Mouse (Mus musculus): Measurements from ENCODE around the gene Smco2.

DNA sequence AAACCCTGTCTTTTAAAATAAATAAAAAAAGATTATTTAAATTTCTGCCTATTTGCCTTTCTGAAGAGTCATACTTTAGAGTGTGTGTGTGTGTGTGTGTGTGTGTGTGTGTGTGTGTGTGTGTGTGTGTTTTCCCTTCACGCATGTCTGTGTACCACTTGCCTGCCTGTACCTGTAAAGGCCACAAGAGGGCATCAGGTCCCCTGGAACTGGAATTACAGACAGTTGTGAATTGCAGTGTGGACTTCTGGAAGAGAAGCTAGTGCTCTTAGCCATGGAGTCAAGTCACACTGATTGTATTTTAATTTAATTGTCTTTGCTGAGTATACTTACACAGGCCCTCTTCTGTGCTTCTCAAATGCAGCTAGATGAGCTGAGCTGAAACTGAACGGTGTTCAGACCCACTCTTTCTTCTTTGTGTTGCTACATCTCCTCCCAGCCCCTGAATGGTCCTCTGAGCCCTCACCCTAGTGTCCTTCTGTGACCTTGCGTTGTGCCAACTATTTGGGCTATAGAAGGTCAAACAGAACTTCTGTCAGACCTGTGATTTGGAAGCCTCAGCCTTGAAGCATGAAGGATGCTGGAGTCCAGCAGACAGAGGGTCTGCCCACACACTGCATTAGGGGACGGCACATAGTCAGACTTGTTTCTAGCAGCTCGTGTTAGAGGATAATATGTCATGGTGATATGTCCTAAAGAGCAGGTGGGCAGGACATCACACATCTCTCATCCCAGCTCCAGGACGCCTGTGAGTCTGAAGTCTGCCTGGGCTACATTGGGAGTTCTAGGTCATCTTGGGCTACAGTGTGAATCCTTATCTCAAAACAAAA is 16.2 kb upstream of the Smco2 start:
- no peak for TF ChIP-seq CTCF (IDR thresholded peaks at IDR 0.05; ENCODE audit: borderline replicate concordance, control insufficient read depth, extremely low read depth, insufficient read depth, low read length, poor library complexity)
- no peak for TF ChIP-seq POLR2A (IDR thresholded peaks at IDR 0.05; ENCODE audit: control insufficient read depth, extremely low read depth, insufficient read depth, low read length, poor library complexity)

Measured in thymus, adult 2 months (tissue).